Mouse (Mus musculus) urinary bladder, postnatal 14 days (tissue): Measurements from ENCODE around the gene Ndufb6.
A peak's percentile ranks its signal among the peaks of the same experiment; 100 is the strongest.

ENCODE experiments used
- DNase-seq: peaks from one replicate; pipeline ENCODE4 v3.0.0; 2021; ENCODE audit warnings: low spot score

Ndufb6 gene

DNA sequence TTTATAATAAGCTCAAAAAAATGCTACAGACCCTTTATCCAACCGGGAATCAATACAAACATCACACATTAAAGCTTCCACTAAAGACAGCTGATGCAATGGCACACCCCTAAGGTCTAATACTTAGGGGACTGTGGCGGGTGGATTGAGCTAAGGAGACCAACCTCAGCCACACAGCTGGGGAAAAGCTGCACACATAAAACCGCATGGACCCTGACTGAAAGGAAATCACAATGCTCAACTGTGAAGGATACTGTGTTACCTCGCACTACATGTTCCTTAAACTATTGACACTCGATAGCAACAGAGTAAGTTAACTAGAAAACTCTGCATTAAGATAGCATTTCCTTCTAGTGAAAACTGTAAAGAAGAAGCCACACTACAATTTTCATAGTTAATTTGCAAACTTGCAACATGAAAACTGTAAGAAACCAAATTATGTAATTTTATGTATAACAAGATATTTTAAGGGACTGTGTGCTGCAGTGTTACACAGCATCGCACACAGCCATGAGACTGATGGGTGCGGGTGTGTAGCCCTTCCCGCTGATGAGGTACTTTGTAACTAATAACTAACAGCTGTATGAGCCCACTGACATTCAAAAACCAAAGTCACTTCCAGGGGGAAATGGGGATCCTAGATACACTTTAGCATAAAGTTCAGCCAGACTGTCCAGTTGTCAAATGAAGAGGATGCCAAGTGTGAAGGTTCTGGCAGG, 24.7 kb downstream of the Ndufb6 start:
- no peak for DNase-seq

DNA sequence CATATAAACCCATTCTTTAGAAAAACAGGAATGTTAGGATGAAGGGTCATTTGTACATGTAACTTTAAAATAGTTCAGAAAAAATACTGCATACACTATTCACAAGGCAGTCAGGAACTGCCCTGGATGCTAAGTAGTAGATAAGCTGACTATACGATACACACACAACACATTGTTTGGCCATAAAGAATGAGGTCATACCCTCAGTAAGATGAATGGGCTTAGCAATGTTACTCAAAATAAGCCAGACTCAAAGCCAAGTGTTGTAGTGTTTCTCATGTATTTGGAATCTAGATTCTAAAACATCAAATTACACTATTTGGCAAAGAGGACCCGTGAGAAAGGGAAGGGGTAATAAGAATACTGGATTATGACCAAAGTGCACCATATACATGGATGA, 25.5 kb downstream of the Ndufb6 start:
- no peak for DNase-seq

DNA sequence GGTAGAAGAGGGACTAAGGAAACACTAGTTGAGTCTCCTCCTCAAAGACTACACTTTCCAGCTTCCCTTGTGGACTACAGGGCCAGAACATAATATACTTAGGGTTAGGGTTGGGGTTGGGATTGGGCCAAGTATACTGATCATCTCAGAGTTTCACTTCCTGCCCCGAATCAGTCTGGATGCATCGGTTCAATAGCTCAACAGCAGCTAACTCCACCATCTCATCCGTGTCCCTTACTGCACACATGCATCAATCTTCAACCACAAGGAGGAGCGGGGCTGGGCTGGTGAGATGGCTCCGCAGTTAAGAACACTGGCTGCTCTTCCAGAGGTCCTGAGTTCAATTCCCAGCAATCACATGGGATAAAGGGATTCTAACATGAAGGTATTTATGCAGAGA, 28.2 kb downstream of the Ndufb6 start:
- no peak for DNase-seq

DNA sequence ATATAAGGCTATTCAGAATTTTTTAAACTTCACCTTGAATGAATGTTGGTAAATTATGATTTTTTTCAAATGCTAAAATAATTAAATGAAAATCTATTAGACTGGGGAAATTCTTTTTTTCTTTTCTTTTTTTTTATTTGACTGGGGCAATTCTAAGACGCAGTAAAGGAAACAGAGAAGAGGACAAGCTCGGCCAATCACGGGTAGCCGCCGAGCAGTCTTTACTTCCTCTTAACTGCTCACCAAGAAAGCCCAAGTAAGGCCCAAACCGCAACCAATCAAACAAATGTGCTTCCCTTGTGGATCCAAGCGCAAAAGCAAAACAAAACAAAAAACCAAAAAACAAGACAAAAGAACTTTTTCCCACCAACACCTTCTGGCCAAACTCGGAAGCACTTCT, 35.2 kb downstream of the Ndufb6 start:
- no peak for DNase-seq

DNA sequence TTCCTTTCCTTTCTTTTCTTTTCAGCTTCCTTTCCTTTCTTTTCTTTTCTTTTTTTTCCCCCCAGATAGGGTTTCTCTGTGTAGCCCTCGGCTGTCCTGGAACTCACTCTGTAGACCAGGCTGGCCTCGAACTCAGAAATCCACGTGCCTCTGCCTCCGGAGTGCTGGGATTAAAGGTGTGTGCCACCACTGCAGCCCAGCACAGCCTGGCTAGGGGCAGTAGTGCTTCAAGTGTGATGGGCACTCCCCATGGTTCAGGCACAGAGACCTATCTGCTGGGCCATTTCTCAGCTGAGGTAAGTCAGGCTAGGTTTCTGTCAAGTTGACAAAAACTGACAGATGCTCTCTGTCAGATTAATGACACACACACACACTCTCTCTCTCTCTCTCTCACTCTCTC, 36.2 kb downstream of the Ndufb6 start:
- no peak for DNase-seq

DNA sequence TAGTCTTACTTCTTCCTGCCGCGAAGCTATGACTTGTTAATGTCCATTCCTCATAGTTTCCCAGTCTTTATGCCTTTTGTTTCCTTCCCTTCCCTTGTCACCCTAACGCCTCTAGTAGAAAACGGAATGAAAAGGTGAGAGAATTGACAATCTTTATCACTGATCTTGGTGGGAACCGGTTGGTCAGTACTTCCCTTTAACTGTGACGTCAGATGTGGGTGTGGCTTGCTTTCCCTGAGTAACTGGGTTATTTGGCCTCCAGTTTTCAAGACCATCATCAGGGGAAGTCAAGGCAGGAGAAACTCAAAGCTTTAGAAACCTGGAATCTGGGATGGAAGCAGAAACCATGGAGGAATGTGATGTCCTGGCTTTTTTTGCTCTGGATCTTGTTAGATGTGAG, 37.3 kb downstream of the Ndufb6 start:
- no peak for DNase-seq

DNA sequence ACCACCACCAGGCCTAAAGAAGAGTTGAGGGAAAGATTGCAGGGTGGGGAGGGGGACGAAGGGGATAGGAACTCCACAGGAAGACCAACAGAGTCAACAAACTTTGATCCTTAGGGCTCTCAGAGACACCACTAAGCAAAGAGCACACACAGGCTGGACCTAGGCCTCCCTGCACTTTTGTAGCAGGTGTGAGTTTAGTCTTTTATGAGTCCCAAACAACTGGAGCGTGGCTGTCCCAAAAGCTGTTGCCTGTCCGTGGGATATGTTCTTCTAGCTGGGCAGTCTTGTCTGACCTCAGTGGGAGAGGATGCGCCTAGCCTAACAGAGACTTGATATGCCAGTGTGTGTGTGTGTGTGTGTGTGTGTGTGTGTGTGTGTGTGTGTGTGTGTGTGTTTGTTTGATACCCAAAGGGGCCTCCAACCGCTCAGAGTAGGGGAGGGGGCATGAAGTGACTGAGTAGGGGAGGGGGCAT, 38.9 kb downstream of the Ndufb6 start:
- no peak for DNase-seq

DNA sequence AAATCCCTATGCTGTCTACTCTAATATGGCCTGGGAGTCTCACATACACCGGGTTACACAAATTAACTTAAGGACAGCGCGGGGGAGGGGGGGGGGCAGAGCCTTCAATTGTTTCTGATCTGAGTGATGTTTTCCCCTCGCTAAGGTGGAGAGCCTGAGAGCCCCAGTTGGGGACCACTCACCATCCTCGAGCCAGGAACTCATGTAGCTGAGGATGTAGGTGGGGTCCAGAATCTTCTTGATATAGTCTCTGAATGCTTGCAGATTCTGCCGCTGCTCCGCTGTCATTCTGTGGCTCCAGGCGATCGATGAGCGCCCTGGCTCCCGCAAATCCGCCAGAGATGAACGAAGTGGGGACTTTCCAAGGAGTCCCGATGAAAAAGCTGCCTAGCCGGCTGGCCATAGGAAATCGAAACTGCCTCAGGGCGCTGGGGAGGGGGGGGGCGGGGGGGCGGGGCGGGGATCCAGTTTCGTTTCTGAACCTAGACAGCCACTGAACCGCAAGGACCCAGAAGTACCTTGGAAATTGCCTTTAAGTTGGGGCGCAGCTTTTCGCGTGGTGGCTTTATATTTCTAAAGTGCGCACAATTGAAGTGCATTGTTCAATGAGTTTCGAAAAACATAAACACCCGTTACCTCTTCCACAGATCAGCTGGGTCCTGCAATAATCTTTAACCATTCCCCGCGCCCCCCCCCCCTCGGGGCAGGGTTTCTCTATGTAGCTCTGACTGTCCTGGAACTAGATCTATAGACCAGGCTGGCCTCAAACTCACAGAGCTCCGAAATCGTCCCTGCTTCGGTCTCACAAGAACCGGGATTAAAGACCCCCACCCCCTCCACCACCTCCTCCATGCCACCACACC, 39.6 kb downstream of the Ndufb6 start, which contains the start of gene Ddx58:
Gene Ddx58, minus strand, starts transcription at position 420 of the 863 bp plus-strand sequence.
- DNase-seq, result peak; percentile 30

DNA sequence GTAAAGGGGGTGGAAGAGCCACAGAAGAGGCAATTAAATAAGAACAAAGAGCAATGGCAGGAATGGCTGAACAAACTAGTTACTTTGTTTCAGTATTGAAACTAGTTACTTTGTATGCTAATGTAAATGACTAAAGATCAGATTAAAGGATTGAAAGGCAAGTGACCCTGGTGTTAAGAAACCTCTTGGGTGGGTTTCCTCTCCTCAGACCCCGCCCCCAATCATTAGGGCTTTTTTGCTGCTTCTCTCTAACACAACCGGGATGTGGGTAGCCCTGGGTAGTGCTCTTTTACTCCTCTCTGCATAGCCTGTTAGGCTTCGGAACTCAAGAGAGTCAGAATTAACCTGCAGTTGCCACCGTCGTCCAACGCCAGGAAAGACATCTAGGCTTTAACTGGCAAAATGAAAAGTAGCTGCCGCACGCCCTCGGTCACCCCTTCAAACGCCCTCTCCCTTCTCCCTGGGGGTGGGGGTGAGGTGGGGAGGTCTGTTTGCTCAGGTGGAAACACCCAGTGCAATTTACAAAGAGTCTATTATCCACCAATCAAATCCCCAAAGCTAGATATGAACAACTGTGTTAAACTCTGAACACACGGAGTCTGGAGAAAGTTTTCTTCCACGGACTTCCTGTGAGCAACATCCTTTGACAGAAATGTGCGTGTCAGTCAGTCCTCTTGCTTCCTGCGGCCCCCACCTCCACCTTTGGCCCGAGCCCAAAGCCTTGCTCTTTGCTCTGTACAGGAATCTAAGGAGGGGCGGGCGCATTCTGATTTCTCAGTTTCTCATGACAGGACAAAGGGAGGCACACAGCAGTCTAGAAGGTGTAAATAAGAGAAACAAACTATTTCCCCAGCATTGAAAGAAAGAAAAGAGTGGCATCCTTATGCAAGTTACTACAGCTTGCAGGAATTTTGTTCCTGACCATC, 40.5 kb downstream of the Ndufb6 start:
- peak; percentile 58 for DNase-seq

DNA sequence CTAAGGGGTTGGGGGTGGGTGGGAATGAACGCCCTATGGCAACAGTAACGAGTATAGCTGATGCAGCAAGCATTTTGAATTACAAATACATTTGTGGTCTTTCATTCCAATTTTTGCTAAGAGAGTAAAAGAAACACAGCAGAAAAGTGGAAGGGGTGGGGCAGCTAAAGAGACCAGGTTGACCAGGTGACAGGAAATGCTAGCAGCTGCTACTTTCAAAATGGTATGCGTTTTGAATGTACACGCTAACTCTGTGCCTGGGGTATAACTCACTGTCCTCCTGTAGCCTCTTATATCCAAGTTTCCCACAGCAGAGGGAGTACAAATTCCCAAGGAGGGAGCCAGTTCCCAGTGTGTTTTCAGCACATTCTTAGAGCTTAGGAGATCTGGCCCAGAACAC, 42.4 kb downstream of the Ndufb6 start:
- DNase-seq, result no peak

DNA sequence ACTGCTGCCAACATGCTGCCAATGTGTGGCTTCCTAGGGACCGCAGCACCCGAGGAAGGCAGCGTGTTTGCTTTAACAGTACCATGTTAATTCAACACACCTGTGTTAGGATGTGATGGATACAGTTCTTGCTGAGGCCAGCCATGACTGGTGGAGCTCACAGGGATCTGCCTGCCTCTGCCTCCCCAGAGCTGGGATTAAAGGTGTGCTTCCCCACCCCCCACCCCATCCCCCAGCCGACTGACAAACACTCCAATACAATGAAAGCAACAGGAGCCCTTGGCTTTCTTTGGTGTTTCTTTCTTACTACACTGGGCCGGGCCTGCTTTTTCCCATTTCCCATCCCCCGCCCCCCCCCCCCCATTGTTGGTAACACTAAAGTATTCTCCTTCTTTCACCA, 45.0 kb downstream of the Ndufb6 start:
- DNase-seq, result no peak

DNA sequence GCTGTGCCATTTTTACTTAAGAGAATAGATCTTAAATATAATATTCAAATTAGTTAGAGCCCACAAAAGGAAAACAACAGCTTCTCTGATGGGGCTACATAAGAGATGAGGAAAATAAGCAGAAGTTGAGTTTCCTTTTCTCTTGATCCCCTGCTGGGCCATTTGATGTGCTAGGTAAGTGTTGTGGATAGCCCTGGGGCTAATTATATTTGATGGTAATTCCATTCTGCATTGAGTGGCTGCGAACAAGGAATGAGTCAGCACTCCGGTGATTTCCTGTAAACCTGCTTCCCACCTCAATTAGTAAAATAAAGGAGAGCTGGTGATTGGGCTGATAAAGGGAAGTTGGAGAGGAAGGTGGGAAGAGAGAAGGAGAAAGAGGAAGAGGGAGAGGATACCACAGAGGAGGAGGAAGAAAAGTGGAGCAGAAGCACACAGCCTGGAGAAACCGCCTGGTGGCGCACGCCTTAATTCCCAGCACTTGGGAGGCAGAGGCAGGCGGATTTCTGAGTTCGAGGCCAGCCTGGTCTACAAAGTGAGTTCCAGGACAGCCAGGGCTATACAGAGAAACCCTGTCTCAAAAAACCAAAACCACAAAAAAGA, 46.1 kb downstream of the Ndufb6 start:
- no peak for DNase-seq

DNA sequence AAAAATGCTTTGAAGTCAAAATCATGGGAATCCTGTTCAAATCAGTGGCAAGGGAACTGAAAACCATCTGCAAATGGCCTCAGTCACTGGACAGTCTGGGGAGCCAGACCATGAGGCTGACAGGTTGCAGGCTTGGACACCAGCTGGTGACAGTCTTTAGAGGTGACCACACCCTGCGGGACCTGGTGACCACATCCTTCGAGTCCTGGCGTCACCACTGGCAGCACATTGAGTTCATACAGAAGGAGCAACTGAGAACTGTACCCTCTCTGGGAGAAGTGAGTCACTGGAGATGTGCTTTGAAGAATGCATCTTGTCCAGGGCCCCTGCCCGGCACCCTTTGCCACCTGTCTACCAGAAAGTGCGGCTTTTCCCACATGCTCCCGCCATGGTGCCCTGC, 49.5 kb downstream of the Ndufb6 start:
- DNase-seq, result no peak

DNA sequence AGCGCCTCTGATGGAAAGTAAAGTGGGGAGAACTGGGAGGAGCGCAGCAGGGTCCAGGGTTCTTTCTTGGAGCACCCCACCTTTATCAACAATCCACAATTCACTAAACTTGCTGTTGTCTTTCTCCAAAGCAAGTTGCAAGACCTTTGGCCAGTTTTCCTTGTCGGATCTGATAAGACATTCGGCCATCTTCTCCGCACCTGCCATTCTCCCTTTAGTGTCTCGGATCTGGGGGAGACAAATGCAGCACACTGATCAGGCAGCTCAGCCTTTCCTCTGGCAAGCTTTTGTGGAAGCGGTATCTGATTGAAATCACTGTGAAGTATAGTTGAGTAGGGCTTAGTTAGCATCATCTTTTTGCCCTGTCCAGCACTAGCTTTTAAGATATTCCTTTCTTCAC, 51.3 kb downstream of the Ndufb6 start:
- DNase-seq, result no peak

DNA sequence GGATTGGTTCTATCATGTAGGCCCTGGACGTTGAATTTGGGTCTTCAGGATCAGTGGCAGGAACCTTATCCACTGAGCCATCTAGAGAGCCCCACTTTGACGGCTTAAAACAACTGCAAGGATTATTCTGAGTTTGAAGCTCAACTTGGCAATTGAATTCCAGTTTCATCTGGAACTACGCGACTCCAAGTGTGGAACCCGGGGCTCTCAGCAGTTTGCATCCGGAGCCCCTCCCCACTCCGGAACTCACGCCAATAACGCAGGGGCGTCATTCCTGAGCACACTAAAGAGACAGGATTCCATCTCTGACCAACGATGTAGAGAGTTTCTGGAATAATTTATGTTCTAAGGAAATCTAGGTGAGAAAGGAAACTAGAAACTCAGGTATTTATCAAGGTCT, 52.1 kb downstream of the Ndufb6 start:
- DNase-seq, result no peak

DNA sequence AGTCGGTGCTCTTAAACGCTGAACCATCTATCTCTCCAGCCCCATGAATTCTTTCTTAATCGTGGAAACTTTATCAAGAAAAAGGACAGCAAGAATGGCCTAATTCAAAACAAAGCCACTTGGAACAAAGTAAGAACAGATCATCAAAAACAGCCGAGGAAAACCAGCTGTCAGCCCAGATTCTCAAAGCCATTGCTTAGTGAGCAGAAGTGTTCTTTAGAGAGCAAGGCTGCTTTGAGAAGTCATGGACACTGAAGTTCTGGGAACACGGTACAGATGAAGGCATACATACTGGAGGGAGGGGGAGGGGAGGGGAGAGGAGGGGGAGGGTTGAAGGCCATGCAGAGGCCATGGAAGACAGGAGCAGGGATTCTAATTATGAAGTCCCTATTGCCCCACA, 53.1 kb downstream of the Ndufb6 start:
- DNase-seq, result no peak

DNA sequence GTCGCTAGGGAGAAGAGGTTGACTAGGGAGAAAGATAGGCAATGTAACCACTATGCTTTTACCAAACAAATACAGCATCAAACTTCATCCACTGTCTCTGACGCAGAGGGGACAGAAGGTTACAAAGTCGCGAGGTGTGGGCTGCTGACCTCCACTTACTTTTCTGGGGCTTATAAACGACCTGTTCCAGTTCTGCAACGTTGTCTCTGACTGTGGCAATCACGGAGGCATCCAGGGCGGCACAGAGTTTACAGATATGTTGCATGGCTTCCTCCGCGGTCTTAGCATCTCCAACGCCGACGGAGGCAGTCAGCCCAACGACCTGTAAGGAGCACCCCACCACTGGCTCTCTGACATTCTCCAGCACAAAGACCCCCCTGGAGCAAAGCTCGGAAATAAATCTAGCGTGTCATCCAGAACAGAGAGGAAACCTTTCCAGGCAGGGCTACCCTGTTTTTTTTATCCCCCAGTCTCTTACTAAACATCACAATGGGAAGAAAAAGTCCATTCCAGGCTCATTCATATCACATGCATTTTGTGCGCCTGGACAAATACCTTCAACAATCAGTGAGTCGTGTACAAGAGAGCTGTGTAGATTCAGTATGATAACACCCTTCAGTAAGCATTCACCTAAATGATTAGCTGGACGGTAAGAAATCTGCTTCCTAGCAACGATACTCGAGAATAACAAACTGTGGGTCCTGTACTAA, 57.2 kb downstream of the Ndufb6 start:
- no peak for DNase-seq

DNA sequence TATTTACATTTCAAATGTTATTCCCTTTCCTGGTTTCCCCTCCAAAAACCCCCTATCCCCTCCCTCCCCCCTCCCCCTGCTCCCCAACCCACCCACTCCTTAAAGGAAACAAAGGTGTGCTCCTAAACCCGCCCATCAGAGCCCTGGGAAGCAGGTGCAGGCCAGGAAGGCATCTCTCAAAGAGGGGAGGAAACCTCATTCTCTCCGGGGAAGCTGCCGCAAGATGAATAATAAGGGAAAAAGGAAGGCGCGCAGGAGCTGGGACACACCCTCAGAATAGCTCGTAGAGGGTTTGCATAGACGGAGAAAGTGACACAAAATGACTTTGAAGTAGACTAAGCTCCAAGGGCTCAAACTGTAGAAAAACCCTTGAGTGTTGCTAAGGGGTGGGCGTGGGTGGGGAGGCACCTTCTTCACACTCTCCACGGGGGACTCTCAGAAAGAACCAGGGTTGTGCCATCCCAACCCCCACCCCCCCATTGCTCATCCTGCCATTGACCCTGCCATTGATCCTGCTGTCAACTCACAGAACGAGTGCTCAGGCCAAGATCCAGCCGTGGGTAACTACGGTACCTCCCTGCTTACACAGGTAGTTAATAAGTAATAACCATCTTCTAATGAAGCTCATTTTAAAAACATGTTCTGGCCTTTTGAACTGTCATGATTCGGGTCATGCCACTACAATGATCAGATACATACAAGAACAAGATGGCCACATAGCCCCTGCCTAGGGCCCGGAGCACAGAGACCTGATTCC, 58.0 kb downstream of the Ndufb6 start:
- no peak for DNase-seq
